Mouse (Mus musculus) fat pad, adult 2 months (tissue): ENCODE data around the gene Gtpbp1.
"Not testable (repeated sequence)": the region's sequence is repeated elsewhere in the genome, so short reads cannot be mapped to it uniquely, and the experiment has no call there.

ENCODE experiments used
- DNase-seq: peaks from one replicate; pipeline ENCODE4 v3.0.0-alpha.2; 2011; ENCODE audit warnings: low read depth, low spot score; ENCODE audit errors: extremely low read depth

Gtpbp1 gene

DNA sequence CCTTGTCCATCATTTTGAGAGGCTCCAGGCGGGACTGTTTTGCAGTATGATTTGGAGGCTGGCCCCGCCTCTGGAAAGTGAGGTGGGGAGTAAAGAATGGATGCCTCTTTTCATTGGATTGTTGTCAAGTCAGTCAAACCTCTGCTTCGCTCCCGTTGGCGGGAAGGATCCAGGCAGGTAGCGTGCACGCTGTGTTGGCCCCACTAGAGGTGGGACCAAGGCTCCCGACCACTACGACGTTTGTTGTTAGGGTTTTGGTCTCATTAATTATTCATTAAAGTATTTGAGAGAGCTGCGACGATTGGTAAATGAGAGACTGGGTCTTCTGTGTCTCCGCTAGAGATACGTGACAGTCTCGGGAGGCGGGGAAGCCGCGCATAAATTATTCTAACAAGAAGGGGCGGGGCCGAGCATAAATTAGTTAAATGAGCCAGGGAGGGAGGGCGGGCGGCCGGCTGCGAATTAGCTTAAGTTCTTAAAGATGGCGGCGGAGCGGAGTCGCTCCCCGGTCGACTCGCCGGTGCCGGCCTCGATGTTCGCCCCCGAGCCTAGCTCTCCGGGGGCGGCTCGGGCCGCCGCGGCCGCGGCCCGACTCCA, at the start of gene Gtpbp1:
Gene Gtpbp1 (plus strand): TSS at position 420 of the 597 bp plus-strand sequence.
- peak; percentile 99 for DNase-seq

DNA sequence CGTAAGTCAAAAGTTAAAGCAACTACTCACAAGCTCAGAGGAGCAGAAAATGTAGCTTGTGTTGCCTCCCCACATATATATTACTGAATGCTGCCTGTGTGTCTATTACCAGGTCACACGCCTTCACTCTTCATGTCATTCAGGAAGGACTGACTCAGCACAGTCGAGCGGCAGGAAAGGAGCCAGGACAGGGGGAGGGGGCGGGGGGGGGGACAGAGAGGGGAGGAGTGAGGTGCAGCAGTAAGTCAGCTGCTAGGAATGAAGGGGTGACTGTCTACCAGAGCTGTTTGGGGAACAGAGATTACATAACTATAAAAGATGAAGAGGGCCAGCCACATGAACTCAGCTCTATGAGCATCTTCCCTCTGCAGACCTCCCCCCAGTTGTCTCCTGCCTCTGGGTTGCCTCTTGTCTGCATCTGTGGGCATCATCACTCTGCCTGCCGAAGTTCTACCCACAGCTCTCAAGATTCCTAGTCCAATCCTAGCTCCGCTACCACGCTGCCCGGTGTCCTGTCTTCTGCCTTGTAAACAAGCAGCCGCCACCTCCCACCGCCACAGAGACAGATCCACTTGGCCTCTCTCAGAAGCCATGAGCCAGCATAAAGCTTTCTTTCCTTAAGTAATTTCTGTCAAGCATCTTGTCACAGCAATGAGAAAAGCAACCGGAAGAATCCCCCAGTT, 49.4 kb upstream of the Gtpbp1 start:
- DNase-seq, result no peak

DNA sequence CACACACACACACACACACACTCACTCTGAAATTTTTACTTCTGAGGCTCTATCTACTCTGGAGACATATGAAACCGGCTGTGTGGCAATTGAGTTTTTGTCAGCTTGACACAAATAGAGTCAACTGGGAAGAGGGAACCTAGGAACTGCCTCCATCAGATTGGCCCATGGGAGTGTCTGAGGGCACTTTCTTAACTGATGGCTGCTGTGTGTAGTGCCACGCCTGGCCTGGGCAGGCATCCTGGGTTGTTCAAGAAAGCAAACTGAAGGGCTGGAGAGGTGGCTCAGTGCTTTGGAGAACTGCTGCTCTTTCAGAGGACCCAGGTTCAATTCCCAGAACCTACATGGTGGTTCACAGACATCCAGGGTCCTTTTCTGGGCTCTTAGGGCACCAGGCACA, 45.2 kb upstream of the Gtpbp1 start:
- no peak for DNase-seq

DNA sequence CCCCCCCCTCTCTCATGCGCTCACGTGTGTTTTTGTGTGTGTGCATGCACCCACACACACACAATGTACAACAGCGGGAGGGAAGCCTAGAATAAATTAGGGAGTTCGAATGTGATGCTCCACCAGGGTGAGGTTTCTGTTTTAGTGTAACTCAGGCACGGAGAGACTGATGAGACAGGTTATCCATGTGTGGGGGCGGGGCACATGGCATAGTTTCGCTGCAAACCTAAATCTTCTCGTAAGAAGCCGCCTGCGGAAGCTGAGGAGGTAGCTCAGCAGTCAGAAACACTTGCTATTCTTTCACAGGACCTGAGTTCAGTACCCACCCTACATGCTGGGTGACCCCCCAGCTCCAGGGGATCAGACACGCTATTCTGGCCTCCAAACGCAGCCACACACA, 42.5 kb upstream of the Gtpbp1 start:
- DNase-seq, result no peak

DNA sequence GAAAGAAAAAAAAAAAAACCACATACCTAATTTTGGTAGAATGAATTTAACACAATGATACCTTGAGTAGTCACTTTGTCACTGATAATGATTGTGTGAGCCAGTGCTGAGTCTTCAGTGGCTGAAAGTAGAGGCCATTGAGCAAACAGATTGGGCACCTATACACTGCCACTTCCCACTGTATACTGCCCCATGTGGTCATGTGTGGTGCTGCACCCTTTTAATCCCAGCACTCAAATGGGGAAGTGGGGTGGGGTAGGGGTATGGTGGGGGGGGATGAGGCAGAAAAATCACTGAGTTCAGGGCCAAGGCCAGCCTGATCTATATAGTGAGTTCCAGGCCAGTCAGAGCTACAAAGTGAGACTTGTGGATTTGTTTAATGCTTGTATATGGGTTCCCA, 40.1 kb upstream of the Gtpbp1 start:
- no peak for DNase-seq

DNA sequence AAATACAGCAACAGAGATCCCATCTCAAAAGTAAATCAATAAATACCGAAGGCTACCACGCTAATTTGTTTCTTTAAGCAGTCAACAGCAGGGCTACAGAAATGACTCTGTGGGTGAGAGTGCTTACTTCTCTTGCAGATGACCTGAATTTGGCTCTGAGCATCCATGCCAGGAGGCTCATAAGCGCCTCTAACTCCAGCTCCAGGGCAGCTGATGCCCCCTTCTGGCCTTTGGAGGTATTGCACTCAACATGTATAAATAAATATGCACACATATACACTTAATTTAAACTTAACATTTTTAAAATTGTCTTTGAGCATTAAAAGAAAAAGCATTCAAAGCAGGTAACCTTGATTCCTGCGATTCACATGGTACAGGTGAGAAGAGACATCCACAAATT, 39.2 kb upstream of the Gtpbp1 start:
- DNase-seq, result no peak

DNA sequence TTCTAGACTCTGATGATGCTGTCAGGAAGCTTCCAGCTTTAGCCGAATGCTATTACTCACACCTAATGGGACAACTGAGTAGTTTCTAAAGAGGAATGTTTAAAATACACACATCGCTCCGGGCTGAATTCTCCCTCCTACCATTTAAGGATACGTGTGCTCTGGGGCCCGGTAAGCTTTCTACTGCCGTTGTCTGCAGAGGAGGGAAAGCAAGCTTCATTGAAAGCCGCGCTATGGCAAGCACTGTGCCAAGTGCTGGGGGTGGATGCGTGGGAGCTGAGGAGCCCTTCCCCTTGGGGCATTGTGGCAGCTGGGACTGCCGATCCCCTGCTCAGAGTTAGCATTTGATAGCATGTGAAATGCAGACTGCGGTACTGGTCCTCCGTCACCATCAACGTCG, 34.2 kb upstream of the Gtpbp1 start:
- no peak for DNase-seq

DNA sequence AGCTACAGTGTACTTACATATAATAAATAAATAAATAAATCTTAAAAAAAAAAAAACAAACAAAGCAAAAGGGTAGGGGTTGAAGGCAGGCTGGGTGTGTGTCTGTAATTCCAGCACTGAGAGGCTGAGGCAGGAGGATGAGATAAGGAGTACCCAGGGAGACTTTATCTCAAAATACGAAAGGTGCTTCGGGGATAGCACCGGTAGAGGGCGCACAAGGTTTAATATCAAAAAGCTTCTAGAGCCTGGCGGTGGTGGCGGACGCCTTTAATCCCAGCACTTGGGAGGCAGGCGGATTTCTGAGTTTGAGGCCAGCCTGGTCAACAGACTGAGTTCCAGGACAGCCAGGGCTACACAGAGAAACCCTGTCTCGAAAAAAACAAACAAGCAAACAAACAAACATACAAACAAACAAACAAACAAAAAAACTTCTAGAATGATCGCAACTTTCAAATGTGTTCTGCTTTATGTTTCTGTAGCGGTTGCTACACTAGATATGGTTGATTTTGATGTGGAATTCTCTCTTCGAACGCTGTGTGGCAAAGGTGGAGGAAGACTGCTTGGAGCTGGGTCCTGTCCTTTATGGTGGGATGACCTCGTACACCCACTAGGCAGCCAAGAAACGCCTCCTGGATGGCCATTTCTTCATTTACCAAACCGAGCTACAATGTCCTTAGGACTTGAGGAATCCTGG, 32.7 kb upstream of the Gtpbp1 start:
- no peak for DNase-seq

DNA sequence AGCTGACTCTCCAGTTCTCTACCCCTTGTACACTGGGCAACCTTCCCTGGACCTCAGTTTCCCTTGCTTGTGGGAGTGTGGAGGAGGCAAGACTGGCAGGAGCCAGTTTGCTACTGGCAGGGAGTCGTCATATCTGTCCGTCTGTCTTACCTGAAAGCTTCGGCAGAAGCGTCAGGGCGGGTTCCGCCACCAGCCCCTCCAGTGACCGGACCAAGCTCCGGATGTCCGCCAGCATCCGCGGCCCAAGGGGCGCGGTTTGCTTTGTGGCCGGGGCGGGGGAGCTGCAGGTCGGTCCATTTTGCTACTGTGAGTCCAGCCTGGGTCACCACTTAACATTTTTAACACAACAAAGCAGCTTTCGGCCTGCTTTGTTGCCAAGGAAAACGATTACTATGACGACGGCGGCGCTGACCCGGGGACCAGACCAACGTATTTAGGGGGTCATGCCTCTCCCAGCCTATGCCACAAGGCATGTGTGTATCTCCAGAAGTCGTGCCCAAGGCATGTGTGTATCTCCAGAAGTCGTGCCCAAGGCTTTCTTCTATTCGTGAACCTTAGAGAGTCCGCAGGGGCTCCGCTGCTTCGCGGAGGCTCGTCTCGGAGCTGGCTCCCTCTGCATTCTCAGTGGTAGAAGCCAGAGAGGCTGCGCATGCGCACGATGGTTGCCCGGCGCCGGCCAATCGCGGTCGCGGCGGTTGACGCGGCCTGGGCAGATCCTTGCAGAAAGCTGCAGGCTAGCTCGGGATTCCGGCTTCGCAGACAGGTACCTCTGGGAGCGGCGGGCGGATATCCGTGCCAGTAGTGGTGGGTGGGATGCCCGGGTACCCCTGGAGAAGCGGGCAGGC, 31.9 kb upstream of the Gtpbp1 start, which contains the start of the genes Fam227a and Cby1:
Gene Fam227a (minus strand): TSS at position 426 of the 845 bp plus-strand sequence.
Gene Cby1 (plus strand): TSS at position 669 of the 845 bp plus-strand sequence.
- DNase-seq, result no peak

DNA sequence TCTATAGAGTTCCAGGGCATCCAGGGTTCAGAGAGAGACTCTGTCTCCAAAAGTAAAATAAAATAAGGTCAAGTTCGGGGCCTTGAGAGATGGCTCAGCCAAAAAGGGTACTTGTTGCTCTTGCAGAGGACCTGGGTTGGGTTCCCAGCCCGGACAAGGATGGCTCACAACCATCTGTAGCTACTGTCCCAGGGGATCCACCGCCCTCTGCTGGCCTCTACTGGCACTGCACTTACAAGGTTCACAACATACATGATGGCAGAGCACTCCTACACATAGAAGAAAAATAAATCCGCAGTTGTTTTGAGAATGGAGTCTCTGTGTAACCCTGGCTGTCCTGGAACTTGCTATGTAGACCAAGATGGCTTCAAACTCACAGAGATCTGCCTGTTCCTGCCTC, 28.8 kb upstream of the Gtpbp1 start:
- no peak for DNase-seq

DNA sequence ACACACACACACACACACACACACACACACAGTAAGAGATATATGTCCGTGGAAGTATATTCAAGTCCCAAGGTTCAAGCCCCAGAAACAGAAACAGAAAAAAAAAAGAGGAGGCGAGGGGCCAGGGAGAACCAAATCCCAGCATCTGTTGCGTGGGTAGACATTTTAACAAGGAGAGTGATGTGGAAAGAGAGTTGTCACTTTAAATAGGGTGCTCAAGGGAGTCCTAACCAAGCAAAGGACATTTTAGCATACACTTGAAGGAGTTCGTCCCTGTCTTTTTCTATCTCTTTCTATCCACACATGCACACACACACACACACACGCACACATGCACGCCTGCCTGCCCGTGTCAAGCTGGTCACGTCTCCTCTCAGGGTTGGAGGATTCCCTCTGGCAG, 26.0 kb upstream of the Gtpbp1 start:
- no peak for DNase-seq

DNA sequence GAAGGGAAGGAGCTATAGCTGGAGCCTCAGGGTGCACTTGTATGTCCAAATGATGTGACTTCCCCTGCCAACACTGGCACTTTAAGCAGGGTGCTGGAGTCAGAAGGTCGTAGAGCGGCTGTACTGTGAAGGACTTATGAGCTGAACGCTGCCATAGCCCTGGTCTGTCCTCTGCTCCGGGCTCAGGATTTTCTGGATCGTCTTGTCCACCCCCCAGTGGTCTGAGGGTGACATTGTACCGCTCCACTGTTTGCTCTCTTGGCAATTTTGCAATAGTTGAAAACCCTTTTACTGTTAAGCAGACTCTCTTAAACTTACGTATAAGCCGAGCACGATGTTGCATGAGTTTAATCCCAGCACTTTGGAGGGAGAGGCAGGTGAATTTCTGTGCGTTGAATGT, 21.4 kb upstream of the Gtpbp1 start:
- DNase-seq, result no peak

DNA sequence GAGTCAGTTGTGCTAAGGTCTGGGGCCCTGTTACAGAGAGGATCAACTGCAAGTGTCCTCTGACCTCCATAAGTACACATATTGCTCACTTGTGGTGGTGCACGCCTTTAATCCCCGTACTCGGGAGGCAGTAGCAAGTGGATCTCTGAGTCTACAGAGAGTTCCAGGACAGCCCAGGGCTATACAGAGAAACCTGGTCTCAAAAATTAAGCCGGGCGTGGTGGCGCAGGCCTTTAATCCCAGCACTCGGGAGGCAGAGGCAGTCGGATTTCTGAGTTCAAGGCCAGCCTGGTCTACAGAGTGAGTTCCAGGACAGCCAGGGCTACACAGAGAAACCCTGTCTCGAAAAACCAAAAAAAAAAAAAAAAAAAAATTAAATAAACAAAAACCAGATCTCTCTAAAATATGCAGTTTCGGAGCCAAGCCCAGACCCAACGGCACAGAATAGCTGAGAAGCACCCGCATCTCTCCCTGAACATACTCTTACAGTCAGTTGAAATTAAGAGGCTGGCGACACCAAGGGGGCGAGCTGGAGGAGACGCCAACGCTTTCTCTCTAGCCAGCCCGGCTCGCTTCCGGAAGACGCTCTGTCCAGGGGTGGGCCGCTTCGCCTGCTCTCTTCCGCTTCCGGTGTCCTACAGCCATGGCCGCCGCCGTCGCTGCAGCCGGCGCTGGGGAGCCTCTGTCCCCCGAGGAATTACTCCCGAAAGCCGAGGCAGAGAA, 20.2 kb upstream of the Gtpbp1 start, which contains the start of gene Tomm22:
Gene Tomm22 (plus strand): TSS at position 613 of the 723 bp plus-strand sequence.
- no peak for DNase-seq

DNA sequence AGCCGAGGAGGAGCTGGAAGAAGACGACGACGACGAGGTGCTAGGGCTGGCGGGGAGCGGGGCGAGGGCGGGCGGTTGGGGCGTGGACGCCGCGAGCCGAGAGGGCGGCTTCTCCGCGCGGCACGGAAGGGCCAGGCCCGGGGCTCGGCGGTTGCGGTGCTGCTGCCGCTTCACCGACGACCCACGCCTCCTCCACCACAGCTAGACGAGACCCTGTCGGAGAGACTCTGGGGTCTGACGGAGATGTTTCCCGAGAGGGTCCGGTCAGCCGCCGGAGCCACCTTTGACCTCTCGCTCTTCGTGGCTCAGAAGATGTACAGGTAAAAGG, 19.7 kb upstream of the Gtpbp1 start:
- no peak for DNase-seq

DNA sequence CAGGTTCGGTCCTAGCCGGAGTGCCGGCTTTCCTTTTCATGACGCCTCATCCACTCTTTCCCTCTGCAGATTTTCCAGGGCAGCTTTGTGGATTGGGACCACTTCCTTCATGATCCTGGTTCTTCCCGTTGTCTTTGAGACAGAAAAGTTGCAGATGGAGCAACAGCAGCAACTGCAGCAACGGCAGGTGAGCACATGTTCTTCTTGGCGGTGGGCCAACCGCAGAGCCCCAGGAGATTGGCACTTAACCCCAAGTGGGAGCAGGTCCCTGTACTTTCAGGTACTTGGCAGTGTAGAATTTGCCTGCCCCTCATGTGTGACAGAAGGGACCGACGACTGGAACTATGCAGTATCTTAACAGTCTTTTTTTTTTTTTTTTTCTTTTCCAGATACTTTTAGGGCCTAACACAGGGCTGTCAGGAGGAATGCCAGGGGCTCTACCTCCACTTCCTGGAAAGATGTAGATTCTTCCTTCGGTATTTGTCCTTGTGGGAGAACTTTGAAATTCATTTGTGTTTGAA, 18.8 kb upstream of the Gtpbp1 start:
- not testable (repeated sequence) for DNase-seq

DNA sequence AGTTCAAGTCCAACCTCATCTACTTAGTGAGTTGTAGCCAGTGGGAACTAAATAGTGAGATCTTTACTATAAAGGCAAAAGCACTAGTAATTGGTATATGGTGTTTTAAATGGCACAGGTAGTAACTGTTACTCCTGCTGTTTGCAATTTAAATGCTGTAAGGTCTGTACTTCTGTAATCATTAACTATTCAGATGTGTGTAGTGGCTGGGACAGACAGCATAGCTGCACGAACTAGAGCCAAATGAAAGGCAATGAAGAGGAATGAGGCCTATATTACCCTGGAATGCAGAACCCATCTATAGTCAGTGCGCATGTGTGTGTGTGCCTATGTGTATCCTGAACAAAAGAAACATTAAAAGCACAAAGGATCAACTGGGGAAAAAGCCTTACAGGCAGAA, 12.7 kb upstream of the Gtpbp1 start:
- no peak for DNase-seq

DNA sequence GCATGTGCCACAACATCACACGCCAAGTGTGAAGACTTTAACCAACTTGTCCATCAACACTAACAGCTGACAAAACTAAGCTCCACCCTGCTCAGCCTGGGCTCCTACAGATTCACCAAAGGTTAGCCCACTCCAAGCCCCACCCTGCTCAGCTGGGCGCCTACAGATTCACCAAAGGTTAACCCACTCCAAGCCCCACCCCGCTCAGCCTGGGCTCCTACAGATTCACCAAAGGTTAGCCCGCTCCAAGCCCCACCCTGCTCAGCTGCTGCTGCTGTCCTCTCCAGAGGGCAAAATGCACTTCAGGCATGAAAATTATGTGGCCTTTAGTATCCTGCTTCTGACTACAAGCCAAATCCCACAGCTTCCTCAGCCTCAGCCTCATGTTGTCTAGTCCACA, 8.7 kb upstream of the Gtpbp1 start:
- no peak for DNase-seq

DNA sequence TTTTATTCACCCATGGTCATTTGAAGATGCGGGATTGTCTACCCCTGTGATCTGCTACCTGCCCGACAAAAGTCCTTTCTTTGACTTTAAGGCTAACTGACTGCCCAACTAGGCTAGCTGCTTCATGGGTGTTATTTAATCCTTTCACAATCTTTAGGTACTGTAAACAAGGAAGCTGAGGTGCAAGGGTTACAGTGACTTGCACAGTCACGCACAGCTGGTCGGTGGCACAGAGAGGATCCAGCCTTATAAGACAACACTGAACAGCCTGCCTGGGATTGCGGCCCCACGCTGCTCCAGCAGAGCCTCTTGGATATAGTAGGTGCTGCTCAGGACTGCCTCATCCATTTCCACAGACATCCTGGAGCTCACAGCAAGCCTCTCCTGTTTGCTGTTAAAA, 7.5 kb upstream of the Gtpbp1 start:
- no peak for DNase-seq

DNA sequence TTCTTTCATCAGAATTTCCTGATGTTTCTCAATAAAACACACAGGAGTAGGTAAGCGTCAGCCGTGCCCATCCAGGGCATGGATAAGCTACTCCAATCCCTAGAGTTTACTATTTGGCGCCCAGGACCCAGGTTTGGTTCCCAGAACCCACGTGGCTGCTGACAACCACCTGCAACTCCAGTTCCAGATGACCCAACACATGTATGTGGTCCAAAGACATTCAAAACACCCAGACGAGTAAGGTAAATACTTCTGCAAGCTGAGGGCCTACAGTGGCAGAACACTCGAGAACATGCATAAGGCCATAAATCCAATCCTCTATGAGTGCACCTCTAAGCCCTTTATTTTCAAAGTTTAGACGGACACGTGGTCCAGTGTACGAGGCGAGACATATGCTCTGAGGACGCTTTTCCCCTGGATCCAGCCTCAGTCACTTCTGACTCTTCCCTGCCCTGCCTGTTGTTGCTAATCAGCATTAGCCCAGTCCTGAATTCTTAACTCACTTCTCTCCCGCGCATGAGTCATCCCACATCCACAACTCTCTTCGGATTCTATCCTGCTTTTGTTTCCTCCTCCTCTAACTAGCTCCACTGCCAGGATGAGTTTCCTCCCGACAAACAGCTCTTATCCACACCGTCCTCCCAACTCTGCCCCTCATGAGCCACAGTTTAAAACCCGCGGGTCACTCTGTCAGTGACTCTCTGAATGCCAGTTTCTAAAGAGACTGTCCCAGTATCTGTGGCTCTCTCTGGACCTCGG, 6.8 kb upstream of the Gtpbp1 start:
- no peak for DNase-seq

DNA sequence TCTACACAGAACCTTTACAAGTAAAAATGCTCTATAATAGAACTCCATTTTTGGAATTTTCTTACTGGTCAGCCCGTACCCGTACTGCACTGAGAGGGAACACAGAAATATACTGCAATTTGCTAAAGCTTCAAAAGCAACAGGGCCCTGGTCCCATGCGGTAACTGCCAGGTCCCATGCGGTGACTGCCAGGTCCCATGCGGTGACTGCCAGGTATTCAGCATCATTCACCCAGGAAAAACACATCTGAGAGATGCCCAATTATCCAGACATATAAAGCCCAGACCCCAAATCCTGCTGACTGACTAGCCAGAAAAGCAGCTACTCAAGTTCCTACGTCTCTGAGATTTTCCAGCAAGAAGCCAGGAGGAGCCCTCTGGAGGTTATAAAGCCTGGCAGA, 6.0 kb upstream of the Gtpbp1 start:
- no peak for DNase-seq
